Mouse (Mus musculus) heart, adult 9 months (tissue): ENCODE measurements at regions not wholly inside any gene's neighbourhood (a gene's known extent, or its start where the extent isn't known, plus 50 kb on each side); places are given as distances from the start of the nearest gene placed in this dataset.
A peak's percentile ranks its signal among the peaks of the same experiment; 100 is the strongest.

ENCODE experiments used
- DNase-seq, 2 experiments: peaks; one replicate each; pipeline ENCODE4 v3.0.0; 2022; ENCODE audit warnings: low spot score in 2 of 2

DNA sequence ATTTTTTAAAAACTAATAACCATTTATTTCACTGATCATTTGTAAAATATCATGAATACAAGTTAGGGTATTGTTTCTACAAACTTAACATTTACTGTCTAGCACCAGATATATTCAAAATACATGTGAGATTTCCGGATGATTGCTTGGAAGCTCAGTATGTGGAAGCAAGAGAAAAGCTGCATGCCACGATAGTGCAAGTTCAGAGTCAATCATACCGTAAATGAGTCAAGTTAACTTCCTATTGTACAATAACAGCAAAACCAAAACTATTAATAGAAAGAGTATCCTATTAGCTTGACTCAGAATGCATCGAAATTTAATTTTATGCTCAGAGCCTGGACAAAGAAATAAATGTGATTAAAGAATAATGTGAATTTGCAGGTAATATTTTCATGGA, 1284.6 kb upstream of the Cited2 start:
- DNase-seq, result no peak

DNA sequence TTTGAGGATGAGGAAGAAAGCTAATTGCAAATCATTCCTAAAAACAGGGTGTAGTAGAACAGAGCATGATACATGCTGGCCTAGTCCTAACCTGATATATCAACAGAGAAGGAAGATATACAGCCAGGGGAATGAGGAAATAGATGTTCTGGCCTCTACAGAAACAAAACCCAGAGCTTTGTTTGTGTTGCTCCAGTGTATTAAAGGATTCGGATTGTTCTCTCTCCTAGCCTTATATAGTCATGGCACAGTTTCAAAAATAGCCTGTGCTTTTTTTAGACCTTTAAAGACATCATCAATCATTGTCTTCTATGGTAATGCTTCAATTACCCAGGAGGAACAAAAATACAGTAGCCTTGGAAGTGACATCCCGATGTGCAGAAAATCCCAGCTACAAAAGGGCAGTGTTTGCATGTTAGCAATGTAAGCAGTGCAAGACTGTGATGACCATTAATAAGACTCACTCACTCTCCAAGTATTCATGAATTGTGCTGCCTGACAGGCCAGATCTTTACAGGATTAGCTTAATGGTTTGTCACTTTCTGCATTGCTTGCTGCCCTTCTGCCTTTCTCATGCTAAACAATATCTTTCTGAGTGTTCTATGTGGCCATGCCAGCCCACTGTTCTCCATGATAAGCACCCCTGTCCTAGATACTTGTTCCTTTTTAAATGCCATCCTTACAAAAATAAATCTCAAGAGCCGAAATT, 1281.9 kb upstream of the Cited2 start:
- DNase-seq, result no peak

DNA sequence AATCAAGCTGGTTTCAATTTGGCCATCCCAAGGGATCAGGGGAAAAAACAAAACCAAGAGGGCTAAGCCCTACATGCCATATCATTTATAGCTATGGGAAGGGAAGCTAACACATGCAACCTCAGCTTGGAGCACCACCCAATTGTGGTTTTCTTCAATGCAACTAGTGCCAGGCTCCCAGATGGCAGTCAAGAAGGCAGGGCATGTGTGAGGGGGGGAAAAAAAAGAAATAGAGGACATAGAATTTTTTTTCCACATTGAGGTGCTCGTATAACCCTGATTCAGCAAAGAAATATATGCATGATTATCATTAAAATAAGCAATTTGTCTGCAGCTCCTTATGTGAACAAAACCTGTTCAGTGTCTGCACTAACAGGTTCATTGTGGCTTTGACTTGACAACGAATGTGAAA, 1281.4 kb upstream of the Cited2 start:
- DNase-seq, result no peak

DNA sequence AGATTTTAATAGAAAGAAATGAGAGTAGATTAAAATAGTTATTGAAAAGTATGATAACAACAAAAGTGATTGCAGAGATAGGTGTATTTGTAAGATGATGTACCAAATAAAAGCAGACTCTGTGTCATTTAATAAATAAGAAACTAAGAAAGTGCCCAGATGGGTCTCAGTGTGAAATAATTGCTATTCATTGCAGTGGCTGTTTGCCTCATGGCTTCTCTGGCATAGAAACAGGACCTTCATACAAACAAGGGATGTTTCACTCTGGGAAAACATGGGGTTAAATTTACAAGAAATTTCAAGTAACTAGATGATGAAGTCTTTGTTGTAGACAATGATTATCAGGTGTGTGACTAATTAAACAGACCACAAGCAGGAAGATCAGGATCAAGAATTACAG, 1279.1 kb upstream of the Cited2 start:
- no peak for DNase-seq

DNA sequence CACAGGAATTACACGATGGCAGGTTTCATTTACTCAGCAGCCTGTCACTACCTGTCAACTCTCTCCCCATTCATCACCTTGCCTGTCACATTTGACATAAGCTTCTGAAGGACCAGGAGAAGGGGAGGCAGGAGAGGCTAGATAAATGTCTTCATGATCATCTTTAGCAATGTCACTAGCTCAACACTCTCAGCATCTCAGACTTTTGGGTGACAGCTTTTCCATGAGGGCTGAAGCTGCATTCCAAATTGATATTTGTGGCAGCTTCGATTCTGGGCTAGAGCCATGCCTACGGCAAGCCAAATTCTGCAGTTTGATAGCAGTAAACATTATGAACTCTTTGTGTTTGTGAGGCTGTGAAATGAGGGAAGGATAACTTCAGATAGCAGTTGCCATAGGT, 1255.1 kb upstream of the Cited2 start:
- DNase-seq, result no peak

DNA sequence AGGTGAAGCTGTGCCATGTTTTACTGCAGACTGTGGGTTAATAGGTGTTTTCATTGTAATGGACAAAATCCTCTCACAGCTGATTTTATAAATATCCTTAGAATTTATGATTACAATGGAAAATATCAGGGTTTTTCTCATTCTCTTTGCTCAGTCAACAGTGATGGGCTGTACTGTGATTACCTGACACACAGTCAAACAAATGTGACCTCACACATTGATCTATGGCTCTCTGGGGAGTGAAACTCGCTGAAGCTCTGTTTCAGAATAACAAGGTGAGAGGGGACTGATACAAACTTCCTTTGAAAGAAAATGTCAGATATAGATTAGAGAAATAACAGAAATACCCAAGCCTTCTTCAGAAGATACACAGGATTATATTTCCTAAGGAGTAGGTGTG, 1253.3 kb upstream of the Cited2 start:
- no peak for DNase-seq

DNA sequence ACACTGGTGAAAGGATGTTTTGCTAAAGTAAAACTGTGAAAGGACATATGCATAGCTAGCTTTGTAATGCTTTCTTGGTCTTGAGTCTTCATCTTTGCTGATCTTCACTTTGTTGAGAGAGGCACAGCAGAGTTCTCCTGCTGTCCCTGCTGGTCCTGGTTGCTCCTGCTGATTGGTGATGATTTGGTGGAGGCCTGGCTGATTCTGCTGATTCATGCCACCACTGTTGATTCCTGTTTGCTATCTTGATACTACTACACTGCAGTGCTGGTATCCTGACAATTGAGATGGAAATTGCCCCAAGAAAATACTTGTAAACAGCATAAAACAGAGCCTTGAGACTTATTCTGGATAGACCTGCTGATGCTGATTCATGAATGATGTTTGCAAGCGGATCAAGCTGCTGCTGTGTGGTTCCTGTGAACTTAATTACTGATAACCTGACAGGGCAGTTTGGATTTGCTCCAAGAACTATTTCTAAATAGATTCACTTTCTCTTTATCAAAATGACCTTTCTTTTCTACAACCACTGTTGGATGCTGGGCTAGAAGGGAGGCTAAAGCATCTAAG, 1249.0 kb upstream of the Cited2 start:
- DNase-seq, result no peak

DNA sequence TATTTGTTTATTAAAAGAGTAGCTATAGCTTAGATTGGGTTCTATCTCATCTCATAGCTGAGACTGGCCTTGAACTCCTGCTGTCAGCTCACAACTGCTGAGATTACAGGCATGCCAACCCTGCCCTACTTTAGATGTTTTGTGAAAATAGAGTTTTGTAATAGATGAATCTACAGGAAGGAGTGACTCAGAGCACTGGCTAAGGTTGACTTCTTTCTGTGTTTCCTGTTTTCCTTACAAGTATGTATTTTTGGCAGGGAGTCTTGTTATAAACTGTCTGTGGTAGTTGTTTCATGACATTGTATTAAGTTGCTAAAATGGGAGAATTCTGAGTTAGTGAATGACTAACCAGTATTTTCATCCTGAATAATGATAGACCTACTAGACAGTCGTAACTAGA, 1224.4 kb upstream of the Cited2 start:
- peak in 1 of 2 experiments; percentile 10 for DNase-seq

DNA sequence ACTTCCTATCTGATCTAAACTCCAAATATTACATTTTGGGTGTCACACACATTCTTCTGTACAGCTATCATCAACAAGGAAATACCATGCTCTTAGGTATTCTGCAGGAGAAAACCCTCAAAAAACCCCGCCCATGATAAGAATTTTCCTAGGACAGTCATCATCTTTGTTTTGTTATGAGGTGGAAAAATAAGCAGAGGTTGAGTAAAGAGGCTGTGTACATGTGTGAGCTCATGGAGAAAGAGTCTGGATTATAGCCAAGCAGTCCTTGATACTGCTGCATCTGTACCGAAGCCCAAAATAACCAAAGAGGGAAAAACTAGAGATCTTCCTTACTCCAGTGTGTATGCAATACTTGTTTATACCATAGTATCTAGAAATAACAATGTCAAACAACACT, 1215.3 kb upstream of the Cited2 start:
- peak in 1 of 2 experiments; percentile 3 for DNase-seq

DNA sequence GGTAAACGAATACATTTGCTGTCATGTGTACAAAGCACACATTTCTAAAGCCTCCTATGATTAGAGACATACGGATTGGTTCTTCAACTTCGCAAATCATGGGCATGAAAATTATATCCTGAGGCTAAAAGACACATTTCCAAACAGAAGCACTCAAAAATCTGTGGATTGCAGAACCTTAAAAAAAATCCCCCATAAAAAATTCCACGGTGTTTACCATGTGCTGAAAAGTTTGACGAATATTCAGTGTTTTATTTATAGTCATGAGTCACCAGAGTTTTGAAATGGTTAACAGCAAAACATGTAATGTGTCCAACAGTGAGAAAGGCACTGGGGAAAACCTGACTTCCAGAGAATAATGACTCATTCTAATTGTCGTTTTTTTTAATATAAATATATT, 1214.9 kb upstream of the Cited2 start:
- no peak for DNase-seq

DNA sequence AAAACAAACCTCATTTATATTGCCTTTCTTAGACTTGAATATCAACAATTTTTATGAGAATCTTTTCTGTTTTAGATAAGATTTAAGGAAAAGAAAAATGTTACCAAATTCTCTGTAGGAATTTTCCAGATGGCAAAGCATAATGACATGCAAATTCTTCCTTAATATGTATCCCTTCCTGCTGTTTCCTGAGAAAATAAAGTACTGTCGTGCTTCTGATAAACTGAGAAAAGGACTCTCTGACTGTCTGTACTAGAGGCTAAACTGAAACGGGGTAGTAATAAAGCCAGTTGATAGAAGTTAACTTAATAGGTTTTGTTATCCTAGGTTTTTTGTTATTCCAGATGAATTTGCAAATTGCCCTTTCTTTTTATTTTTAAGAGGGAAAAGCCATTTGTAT, 1208.4 kb upstream of the Cited2 start:
- no peak for DNase-seq

DNA sequence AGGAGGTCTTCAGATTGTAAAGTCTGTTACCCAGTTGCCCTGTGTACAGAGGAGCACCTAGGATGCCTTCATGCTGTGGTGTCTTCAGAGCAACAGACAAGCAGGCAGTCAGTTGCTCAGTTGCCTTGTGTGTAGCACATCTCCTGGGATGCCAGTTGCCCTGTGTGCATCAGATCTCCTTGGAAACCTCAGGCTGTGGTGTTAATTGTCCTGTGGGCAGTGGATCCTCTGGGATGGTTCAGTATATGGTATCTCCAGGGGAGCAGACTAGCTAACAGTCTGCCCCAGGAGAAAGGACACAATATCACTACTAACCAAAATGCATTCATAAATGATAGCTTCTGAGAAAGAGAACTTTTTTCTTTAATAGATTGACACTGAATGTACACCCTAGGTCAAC, 1201.1 kb upstream of the Cited2 start:
- DNase-seq, result no peak

DNA sequence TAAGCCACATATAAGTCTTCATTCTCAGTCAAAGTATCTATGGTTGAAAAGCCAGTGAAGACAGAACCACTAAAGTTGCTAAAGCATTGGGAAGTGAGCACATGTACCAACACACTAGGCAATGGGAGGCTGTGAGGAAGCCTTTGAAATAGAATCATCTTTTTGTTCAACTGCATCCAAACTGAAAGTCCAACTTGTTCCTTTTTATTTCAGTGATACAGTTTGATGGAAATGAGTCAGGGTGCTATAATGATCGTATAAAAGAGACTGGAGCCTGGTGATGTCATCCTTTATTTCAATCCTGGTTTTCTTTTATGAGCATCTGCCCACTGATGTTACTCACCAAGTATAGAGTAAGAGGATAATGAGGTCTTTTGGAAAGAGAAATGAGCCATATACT, 1198.9 kb upstream of the Cited2 start:
- no peak for DNase-seq

DNA sequence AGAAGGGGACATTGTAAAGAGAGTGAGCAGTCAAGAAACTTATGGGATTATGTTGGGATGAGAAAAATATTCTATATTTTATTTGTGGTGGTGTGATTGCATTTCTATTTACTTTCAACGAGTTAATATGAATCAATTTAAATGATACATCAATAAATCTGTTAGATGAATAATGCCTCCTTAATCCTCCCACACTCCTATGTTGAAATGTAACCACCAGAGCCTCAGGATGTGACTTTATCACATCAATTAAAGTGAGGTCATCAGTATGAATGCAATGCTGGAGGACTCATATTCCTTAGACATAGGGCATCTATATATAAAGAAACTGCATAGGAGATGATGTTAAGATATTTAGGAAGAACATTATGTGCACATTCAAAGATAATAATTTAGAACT, 1195.3 kb upstream of the Cited2 start:
- no peak for DNase-seq

DNA sequence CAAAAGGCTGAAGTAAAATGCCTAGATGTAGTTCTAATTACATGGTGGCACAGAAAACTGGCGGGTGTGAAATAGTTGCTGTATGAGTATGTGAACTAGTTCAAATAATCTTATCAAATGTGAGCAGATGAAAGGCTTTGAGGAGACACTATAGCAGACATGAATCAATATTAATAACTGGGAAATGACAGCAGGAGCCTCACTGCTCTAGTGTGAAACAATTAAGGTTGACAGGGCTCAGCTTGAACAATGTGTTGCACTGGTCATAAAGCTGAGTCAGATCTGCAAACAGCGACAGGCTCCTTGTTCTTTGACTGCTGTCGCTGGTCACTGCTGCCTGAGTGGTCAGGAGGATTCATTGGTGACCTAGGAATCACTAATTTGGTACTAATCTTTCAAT, 1185.4 kb upstream of the Cited2 start:
- no peak for DNase-seq

DNA sequence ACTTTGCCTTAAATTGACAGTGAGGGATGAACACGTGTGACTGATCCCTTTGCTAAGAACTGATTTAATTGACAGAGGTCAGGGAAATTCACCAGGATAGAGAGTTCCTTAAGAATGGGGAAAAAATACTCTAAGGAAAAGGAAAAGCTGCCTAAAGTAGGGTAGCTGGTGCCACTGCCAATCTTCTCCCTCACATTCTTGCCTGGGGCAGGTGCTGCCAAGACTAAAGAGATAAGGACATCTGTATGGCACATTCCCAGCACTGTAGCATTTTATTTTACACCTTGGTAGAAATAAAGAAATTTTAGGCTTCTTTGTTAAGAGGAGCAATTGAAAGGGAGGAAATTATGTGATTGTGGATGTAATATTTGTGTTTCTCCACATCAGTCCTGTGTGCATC, 1184.6 kb upstream of the Cited2 start:
- DNase-seq, result no peak

DNA sequence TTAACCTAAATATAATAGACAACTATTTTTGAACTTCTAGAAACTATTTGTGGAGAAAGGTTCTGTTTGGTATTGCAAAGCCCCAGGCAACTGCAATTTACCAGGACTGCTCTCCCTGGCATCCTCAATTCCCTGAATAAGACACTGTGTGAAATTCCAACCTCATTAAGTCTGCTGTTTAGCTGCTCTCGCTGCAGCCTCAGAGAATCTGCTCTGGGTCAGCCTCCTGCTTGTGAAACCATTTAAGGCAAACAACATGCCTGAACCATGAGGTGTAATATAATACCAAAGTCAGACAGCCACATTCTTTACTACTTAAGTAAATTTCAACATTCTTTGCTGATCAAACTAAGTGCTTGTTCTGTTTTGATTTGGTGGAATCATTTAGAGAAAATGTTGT, 1177.6 kb upstream of the Cited2 start:
- DNase-seq, result peak in 1 of 2 experiments; percentile 2

DNA sequence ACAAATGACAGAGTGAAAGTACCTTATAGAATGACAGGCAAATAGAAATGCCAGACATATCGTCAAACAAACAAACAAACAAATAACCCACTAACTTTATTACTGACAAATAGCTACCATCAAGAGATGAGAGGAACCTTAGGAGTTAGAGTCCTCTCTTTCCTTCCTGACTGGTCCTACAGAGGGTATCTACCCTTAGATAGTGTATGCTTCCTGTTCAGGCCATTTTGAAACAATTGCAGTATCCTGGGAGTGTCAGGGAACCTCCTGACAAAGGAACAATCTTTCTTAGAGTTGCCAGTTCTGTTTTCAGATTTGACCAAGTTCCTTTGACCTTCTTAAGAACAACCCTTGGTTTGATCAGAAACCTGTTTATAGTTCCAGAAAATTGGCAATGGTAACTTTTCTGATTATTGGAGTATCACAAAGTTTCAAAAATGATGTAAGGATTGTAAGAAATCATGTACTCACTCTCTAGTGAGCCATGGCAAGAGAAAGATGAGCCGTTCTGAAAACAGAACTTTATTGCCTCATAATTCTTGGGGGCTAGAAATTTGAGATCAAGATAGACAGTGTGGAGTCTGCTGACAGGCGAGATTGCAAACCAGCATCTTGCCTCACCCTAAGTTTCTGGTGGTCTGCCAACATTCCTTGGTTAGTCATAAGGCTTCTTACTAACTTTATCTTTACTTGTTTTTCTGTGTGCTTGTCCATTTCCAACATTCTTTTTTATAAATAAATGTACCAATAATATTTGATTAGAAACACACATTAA, 1170.0 kb upstream of the Cited2 start:
- DNase-seq, result peak; percentile 23 to 45

DNA sequence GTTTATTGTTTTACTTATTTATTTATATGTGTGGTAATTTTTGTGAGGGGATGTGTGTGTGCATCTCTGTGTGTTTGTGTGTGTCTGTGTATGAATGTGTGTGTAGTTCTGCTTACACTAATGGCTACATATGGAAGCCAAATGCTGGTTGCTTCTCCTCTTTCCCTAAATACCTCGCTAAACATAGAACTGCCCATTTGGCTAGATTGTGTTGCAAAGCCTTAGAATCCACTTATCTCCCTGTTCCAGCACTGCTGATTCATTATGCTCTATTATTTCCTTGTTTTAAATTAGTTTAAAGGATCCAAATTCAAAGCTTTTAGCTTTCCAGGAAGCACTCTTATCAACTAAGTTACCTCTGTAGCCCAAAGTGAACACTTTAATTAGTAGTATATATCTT, 1148.5 kb upstream of the Cited2 start:
- no peak for DNase-seq

DNA sequence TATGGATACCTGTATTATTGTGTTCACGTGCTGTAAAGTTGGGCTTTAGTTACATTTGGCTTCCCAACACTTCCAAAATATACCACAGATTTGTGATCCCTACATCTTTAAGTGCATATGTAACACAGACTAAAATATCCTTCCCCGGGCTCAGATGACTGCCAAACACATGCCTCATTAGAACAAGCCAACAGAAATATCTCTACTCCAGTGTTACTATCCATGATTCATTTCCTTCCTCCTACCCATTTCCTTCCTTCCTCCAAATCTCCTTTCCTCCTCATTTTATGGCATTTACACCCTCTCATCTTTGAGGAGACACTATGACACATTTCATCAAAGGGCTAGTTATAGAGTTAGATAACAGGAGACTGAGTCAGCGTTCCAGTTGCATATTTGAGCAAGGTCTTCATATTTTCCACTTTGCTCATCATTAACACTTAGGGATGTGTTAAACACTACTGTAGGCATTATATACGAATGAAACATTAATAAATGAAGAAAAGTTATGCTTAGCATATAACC, 1144.4 kb upstream of the Cited2 start:
- DNase-seq, result peak in 1 of 2 experiments; percentile 10

DNA sequence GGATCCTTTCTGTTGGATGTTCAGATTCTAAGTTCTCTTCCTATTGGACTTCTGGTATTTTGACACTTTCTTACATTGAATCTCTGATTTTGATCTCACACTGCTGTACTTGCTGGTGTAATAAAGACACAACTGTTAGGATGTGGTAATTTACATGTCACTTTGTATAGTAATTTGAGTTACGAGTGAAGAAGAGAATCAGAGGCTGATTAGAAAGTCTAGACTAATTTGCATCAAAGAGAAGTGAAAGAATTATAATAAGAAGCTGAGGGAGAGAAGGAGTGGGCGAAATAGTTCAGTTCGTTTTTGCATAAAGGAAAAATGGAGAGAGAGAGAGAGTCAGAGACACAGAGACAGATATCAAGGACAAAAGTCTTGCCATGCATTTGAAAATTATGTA, 1142.8 kb upstream of the Cited2 start:
- no peak for DNase-seq

DNA sequence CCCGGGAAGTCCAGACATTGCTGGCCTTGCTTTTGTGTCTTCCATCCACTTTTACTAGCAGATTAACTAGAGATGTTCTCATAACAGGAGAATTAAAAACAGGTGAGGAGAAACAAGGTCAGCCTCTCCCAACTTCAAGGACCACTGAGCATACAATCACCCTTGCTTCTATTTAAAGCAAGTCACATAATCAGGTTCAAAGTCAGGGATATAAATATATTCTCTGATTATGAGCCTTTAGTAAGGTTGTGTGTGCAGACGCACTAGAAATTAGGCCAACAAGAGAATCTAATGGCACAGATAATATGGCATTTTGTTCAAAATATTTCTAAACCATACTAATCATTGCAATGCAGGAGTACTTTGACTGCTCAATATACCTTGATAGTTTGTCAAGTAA, 1134.2 kb upstream of the Cited2 start:
- DNase-seq, result no peak

DNA sequence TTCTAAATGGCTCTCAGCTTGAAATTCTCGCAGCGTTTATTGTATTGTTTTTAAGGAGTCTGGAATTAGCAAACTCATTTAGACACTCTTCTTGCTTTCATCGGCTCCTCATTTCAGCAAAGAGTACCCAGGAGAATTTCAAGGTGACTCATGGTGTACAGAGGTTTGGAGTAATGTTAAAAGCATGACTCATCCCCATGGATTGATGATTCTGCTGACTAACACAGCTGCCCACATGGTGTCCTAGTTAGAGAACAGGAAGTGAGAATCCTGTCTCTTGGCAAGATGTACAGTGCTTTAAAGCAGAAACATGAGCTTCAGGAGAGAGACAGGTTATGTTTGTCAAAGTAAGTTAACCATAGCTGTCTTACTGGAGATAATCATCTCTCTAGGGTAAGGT, 1133.6 kb upstream of the Cited2 start:
- DNase-seq, result peak; percentile 55 to 67
